Mouse (Mus musculus): Measurements from ENCODE around the gene Zfp57.
"Not testable (repeated sequence)": the region's sequence is repeated elsewhere in the genome, so short reads cannot be mapped to it uniquely, and the experiment has no call there.

Gene Zfp57

DNA sequence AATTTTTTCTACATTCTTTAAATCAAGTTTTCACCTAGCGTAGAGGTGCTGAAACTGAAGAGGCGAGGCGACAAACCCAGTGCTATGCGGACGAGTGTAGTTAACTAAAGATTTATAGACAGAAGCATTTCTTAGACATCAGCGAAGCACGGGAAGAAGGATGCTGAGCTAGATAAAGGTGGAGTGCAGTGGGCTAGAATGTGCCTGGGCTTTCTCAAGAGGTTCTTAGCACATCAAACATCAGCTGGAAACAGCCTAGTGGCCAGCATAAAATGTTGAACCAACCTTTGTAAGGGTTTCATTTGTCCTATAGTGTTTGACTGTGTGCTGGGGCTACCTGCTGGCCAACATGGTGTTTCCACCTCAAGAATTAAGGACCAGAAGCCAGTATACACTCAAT lies at the start of gene Zfp57:
Gene Zfp57 (plus strand): TSS at position 301 of the 400 bp plus-strand sequence.
- no peak for DNase-seq

DNA sequence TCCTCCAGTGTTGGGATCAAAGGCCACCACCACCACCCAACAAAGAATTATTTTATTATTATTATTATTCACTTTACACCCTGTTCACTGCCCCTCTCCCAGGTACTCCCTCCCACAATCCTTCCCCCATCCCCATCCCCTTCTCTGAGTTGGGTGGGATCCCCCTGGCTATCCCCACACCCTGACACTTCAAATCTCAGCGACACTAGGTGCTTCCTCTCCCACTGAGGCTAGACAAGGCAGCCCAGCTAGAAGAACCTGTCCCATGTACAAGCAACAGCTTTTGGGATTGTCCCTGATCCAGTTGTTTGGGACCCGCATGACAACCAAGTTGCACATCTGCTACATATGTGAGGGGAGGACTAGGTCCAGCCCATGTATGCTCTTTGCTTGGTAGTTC lies 48.3 kb upstream of the Zfp57 start:
- peak; percentile 31 for DNase-seq

DNA sequence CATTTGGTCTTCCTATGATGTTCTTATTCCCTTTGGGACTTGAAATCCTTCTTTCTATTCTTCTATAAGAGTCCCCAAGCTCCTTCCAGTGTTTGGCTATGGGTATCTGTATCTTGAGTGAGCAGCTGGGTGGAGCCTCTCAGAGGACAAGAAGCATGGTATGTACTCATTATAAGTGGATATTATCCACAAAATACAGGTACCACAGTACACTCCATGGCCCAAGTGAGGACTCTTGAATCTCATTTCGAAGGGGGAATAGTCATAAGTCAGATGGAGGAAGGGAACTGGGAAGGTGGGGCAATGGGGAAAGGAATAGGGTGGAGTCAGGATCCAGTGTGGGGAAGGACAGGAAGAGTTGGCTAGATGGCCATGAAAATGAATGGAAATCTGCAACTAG lies 47.9 kb upstream of the Zfp57 start:
- DNase-seq: peak; percentile 13

DNA sequence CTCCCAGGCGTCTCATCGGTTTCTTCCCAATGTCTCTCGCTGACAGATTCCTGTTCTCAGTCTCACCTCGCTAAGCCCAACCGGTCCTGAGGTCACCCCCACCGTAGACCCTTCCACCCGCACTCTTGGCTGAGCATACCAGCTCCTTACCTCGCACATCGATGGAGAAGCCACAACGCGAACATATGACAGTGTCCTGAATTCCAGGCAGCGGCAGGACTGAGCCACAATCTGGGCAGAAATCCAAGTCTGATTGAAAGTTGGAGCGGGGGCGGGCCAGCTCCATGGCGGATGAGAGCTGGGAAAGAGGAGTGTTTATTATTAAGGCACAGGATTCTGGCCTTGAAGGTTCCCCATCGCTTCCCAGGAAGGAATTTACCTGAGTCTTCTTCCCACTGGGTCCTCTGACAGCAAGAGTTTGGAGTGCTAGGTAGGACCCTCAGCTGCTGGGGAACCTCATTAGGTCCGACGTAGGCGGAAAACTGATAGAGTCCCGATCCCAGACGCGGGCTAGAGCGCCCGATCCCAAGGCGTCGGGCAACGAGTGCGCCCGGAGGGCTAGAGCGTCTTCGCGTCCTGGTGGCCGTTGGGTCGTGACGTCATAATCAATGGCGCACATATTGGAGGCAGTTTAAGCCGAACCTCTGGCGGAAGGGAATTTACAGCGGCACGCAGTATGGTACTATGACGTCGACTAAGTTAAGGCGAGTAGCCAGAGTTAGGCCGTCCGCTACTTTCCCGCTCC lies 42.8 kb upstream of the Zfp57 start, which contains the start of the genes Znrd1 and Znrd1as:
Gene Znrd1 (minus strand): TSS at position 561 of the 745 bp plus-strand sequence.
Gene Znrd1as (plus strand): TSS at position 594 of the 745 bp plus-strand sequence.
- peak; percentile 90 for DNase-seq

DNA sequence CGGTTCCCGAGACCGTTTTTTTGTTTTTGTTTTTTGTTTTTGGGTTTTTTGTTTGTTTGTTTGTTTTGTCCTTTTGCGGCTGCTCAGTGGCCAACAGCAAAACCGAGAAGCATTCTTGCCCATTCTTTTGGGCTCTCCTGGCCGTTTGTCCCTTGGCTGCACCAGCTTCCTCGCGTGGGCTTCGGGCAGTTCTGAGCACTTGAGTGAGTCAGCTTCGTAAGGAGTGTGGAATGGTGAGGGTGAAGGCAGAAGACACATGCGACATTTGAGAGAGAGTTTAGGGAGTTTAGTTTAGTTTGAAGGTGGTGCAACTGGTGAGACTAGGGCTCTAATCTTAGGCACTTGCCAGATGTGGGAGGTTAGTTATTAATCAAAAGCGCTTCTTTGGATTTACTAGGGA lies 42.1 kb upstream of the Zfp57 start:
- no peak for DNase-seq

DNA sequence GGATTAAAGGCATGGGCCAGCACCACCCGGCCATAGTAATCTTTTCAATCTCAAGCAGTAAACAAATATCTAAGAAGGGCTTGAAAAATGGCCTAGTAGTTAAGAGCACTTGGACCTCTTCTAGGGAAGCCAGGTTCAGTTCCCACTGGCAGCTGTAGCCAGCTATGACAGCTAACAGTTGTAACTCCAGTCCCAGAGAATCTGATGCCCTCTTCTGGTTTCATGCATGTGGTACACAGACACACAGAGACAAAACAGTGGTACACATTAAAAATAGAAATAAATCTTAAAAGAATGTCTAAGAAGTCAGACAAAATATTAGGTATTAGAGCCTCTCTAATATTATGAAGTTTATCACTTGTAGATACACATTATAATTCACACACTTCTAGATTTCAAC lies 39.8 kb upstream of the Zfp57 start:
- DNase-seq: no peak

DNA sequence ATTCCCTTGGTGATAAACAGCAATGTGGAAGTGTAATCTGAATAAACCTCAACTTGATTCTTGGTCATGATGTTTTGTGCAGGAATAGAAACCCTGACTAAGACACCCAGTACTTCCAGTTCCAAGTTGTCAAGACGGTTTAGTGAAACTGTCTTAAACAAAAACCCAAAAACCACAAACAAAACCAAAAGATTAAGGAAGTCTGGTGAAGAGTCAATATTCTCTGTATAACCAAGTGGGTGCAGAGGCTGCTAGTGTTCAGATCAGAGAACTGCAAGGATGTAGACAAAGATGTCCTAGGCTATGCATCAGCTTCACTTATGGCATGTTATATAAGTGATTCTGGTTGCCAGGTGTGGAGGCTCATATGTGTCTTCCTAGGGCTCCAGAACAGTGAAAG lies 34.1 kb upstream of the Zfp57 start:
- no peak for DNase-seq

DNA sequence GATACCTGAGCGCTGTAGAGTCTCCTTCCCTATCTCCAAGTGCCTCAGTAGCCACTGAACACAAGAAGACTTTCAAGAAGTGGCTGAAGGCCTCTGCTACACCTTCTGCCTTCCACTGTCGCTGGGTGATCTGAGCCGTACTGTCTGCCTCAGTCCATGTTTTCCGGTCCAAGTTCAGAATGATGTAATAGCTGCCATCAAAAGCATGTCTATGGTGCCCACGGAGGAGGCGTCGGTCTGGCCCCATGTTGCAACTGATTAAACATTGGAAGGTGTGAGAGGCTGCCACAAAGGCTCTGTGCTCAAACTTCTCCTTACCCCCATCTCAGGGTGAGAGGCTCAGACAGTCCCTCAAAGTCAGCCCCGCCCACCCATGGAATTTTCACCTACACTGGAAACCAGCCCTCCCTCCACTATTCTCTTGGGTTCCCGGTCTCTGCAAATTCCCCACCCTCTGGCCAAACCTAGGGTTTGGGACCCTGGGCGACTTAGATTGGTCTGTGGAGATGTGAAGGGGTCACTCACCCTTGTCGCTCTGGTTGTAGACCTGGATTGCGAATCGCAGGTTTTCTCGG lies 30.6 kb upstream of the Zfp57 start:
- DNase-seq: no peak

DNA sequence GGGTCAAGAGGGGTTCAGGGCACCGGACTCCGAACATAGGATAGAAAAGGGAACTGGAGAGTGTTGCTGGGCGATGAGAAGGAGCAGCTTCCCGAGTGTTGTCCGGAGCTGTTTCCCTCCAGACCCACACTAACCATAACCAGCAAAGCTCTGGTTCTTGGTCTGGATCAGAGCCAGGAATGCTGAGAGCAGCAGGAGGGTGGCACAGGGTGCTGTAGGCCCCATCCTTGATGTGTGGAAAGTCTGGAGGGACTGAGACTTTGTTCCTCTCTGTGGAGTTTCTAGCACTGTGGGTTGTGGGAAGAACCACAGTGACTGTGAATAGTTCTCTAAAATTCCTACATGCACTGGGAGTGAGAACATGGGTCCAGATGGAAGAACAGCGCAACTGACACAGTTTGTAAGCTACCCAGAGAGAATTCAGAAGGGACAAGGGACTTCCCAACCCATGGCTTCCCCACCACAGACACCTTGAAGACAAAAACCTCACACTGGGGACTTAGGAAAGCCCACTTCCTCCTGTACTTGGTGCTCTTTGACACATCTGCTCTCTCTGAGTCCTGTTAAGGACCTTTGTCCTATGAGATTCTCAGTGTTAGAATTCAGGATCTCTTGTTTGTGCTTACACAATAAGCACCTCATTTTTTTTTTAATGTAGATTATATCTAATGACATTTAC lies 29.7 kb upstream of the Zfp57 start:
- DNase-seq: no peak

DNA sequence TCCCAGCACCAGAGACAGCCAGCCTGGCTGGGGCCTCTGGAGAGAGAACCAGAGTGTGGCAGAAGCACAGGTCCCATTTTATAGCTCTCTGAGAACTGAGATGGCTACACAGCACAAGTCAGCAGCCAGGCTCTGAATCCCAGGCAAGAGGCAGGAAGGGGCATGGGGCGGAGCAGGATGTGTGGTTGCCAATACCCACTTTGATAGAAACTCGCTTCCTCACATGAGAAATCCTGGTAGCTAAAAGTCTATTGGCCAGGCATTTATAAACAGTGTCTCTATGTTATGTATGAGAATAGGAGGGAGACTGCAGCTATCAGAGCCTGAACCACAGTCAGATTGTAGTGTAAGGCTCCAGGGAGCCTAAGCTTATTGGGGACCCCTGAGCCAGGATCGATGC lies 28.2 kb upstream of the Zfp57 start:
- DNase-seq: no peak

DNA sequence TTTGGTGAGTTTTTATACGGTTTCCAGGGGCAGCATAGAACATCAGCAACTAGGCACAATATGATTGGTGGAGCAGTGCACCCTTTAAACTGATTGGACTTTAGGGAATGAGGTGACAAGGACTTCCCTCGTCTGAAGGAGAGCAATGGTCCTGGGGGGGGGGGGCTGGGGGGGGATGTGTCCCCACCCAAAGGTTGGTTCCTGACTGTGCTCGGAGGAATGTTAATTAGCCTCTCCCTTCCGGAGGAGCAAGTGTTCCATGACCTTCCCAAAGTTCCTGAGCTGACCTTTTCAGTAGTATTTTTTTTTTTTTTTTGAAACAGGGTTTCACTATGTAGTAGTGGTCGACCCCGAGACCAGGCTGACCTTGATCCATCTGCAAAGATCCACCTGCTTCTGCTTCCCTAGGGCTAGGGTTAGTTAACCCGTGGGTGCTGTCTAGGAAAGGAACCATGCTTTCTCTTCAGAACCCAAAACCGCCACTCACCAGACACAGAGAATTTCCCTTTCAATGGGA lies 27.6 kb upstream of the Zfp57 start:
- no peak for DNase-seq

DNA sequence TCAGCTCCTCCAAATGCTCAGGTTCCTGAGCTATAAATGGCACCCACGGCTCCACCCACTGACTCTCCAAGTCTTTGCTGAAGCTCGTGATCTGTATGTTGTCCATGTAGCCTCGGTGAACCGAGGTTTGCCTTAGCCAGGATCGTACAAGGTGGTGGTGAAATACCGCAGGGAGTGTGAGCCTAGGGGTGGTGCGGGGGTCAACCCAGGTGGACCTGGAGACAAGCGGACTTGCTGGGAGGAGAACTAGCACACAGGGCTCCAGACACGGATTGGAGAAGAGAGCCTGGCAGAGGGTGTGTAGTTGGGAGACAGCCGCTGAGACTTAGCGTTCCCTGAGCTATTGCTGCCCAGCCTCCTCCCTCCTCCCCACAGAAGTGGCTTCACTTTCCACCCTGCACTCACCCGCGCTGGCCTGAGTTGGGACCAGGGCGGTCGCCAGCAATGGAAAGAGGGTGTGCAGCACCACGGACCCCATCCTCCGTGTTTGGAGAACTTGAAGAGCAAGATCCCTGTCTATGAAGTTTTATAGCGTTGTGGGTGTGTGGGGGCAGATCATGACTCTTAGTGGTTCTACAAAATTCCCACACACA lies 19.6 kb upstream of the Zfp57 start, which contains the start of gene 2410137M14Rik:
Gene 2410137M14Rik (minus strand): TSS at position 17 of the 593 bp plus-strand sequence.
- no peak for DNase-seq

DNA sequence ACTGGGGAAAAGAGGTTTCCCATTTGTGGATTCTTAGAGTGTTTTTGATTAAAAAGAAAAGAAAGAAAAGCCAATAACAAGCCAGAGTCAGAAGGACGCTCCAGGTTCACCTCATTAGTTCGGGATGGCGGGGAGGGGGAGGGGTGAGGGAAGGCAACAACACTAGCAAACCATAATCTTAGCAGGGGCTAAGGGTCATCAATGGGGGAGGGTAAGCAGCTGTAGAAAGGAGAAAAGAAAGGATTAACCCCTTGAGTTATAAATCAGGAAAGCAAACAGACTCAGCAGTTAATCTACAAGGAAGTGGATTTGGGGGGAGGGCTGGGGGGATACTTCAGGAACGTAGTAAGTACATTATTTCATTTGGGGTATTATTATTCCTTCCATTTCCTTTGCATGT lies 19.1 kb upstream of the Zfp57 start:
- no peak for DNase-seq

DNA sequence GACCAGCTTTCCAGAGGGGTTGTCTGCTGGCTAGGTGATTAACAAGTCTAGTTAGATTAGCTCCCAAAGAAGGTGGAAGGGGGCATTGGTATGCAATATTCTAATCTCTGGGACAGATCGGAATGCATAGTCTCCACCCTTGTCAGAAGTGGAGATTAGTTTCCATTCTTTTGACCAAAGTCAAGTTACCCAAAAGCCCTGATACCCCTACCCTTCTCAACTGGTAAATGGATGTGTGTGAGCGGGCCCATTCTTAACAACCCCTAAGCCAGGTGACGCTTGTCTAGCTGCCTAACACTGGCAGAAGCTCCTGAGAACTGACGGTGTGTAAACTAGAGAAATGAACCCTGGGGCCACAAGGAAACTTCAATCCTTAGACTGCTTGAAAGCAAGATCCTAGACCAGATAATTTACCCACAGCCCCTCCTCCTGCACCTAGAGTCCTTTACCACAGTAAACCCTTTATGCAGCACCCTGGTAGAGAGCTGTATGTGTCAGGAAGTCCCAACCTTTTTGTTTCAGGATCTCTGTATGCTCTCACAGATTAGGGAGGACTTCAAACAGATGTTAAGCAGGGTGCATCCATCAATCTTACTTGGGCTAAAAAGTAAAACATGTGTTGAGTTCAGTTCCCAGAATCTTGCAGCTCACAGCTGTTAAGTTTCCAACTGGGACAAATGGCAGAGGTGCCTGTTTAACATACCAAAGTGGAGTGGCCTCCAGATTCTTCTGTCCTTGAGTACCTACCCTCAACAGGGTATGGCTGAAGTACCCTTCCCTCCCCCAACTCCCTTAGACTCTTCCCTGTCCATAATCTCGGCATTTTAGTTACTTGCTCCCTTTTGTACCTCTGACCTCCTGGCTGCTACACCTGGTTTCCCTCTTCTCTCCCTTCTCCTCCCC lies 18.5 kb upstream of the Zfp57 start:
- no peak for DNase-seq

DNA sequence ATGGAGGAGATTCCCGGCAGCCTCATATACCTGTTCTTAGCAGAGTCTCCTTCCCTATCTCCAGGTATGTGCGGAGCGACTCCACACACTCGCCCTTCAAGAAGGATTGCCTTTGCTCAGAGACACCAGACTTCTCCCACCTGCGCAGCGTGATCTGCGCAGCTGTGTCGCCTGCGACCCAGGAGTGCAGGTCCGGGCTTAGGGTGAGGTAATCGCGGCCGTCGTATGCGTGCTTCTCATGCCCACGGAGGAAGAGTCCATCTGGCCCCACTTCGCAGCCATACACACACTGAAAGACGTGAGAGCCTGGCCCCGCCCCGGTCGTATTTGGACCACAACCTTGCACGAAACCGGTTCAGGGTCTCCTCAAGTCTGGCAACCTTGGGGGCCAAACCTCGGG lies 12.5 kb upstream of the Zfp57 start:
- DNase-seq: no peak

DNA sequence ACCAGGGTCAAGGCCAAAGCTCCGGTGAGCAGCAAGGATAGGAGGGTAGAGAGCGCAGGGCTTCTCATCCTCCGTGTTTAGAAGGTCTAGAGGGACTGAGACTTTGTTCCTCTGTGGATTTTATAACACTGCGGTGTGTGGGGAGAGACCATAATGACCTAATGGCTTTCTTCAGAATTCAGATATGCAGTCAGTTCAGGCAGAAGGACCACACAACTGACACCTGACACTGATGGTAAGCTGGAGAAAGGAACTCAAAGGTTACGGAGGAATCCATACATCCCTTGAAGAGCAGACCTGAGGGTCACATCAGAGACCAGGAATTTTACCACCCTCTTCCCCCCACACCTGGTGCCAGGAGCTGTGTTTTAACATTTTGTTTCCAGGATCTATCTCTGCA lies 11.5 kb upstream of the Zfp57 start, which contains the start of gene H2-M5:
Gene H2-M5 (minus strand): TSS at position 101 of the 400 bp plus-strand sequence.
- no peak for DNase-seq

DNA sequence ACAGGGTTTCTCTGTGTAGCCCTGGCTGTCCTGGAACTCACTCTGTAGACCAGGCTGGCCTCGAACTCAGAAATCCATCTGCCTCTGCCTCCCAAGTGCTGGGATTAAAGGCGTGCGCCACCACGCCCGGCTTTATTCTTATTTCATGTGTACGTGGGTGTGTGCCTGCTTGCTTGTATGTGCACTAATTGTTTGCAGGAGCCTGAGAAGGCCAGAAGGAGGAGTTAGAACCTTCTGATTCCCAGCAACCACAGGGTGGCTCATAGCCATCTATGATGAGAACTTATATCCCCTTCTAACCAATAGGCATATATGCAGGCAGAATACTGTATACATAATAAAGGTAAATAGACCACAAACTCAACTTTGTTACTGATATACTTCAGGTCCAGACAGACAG lies 10.3 kb upstream of the Zfp57 start:
- DNase-seq: not testable (repeated sequence)

DNA sequence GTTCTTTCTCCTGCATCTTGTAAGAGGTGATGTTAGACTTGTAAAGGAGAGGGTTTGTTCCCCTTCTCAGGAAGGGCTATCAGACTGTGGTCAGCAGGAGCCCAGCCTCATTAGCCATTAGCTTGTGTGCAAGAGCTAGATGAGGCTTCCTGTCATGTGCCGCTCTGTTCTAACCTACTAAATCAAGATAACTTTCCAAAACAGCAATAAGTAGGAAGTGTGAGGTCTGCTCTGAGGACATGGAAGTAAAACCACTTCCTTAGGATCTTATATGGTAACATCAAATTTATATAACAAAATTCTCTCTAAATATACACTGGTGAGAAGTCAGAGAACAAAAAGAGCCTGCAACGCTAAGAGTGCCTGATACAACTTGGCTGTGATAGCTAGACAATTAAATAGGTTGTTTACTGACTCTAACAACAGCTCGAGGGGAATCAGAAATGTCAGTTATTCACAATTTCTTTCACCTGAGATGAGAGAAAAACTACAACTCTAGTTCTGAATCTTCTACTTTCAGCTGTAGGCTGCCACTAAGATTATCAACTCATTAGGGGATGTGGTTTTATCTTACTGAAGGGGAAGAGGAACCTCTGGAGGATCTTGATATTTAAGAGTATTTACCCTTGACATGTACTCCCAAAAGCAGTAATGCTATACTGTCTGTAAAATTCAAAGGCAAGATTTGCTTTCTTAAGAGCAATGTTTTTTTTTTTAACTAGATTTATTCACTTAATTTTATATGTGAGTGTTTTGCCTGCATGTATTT lies 8.4 kb upstream of the Zfp57 start:
- DNase-seq: no peak

DNA sequence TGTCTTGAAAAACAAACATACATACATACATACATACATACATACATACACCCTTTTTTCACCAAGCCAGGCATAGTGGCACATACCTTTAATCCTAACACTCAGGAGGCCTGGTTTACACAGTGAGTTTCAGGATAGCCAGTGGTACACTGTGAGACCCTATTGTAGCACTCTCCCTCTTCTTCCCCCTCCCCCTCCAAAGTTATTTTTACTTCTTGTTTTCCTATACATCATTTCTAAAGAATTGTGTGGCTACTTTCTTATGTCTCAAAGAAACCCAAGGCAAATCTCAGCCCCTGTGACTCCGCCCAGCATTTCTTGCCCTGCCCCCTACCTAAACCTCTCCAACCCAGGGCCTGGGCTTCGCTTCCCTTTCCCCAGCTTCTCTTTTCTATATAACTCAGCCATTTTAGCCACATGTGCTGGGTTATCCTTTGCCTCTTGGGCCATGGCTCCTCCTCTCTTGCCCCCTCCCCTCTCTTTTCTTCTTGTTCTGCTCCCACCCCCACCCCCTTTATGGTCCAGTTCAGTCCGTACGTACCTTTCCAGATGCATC lies 7.1 kb upstream of the Zfp57 start:
- DNase-seq: no peak

DNA sequence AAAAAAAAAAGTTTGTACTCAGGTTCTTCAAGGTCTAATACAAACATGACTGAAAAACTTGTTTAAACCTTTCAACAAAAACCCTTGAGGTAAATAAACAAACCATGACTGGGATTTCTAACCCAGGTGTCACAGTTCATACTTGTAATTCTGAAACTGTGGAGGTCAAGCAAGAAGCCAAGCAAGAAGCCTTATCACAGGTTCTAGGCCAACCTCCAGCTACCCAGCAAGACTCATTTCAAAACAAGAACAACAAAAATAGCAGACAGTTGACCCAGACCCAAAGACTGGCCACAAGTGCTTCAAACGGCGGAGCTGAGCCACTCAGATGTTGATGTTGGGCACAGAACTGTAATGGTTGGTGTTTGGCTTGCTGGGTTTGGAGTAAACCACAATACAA lies 6.4 kb upstream of the Zfp57 start:
- DNase-seq: no peak

DNA sequence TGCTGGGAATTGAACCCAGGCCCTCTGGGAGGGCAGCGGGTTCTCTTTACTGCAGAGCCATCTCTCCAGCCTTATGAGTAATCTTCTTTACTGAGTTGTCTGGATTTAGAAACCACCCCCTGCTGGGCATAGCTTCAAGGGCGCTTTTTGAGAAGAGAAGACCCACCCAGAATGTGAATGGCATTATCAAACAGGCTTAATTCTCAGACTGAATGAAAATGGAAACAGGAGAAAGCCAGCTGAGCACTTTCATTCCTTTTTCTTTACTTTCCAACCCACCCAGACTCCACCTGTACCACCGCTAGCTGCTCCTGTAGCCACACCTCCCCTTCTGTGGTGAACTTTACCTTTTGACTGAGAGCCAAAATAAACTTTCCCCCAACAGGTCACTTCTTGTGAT lies 5.5 kb upstream of the Zfp57 start:
- no peak for DNase-seq
